Mouse (Mus musculus): ENCODE measurements at regions not wholly inside any gene's neighbourhood (a gene's known extent, or its start where the extent isn't known, plus 50 kb on each side); places are given as distances from the start of the nearest gene placed in this dataset.
A peak's percentile ranks its signal among the peaks of the same experiment; 100 is the strongest.

GRCm38 (mm10) chr1:89207306-89207705 is 137.1 kb downstream of the Sh3bp4 start:
- DNase-seq (ENCODE audit: low spot score in 2 of 2), result peak in 1 of 2 experiments; percentile 68

GRCm38 (mm10) chr1:89211116-89211515 is 140.9 kb downstream of the Sh3bp4 start:
- DNase-seq (ENCODE audit: low spot score in 2 of 2), result no peak

GRCm38 (mm10) chr1:89228426-89228825 is 158.2 kb downstream of the Sh3bp4 start:
- no peak for DNase-seq (ENCODE audit: low spot score in 2 of 2)

GRCm38 (mm10) chr1:89231756-89232155 is 161.5 kb downstream of the Sh3bp4 start:
- DNase-seq (ENCODE audit: low spot score in 2 of 2), result no peak

GRCm38 (mm10) chr1:89232391-89232790 is 162.2 kb downstream of the Sh3bp4 start:
- DNase-seq (ENCODE audit: low spot score in 2 of 2), result no peak

GRCm38 (mm10) chr1:89234895-89235294 is 164.7 kb downstream of the Sh3bp4 start:
- no peak for DNase-seq (ENCODE audit: low spot score in 2 of 2)

- DNase-seq (ENCODE audit: low spot score in 2 of 2), result peak; percentile 65 to 88
Measured at GRCm38 (mm10) chr1:89235296-89235695, 165.1 kb downstream of the Sh3bp4 start.

- peak in 1 of 2 experiments; percentile 57 for DNase-seq (ENCODE audit: low spot score in 2 of 2)
Measured at GRCm38 (mm10) chr1:89237696-89238095, 167.5 kb downstream of the Sh3bp4 start.

GRCm38 (mm10) chr1:89244598-89244997 is 174.4 kb downstream of the Sh3bp4 start:
- DNase-seq (ENCODE audit: low spot score in 2 of 2), result no peak

GRCm38 (mm10) chr1:89245202-89246003 is 175.2 kb downstream of the Sh3bp4 start:
- no peak for DNase-seq (ENCODE audit: low spot score in 2 of 2)

- no peak for DNase-seq (ENCODE audit: low spot score in 2 of 2)
Measured at GRCm38 (mm10) chr1:89251753-89252152, 181.5 kb downstream of the Sh3bp4 start.

- DNase-seq (ENCODE audit: low spot score in 2 of 2), result no peak
Measured at GRCm38 (mm10) chr1:89252528-89252927, 182.3 kb downstream of the Sh3bp4 start.

- no peak for DNase-seq (ENCODE audit: low spot score in 2 of 2)
Measured at GRCm38 (mm10) chr1:89257945-89258344, 187.7 kb downstream of the Sh3bp4 start.

GRCm38 (mm10) chr1:89265771-89266170 is 188.8 kb upstream of the Agap1 start:
- DNase-seq (ENCODE audit: low spot score in 2 of 2), result no peak

GRCm38 (mm10) chr1:89268806-89269205 is 185.8 kb upstream of the Agap1 start:
- no peak for DNase-seq (ENCODE audit: low spot score in 2 of 2)

GRCm38 (mm10) chr1:89271743-89272142 is 182.9 kb upstream of the Agap1 start:
- DNase-seq (ENCODE audit: low spot score in 2 of 2), result no peak

GRCm38 (mm10) chr1:89273021-89273420 is 181.6 kb upstream of the Agap1 start:
- DNase-seq (ENCODE audit: low spot score in 2 of 2), result no peak

- peak in 1 of 2 experiments; percentile 49 for DNase-seq (ENCODE audit: low spot score in 2 of 2)
Measured at GRCm38 (mm10) chr1:89273786-89274362, 180.7 kb upstream of the Agap1 start.

- DNase-seq (ENCODE audit: low spot score in 2 of 2), result no peak
Measured at GRCm38 (mm10) chr1:89279382-89279781, 175.2 kb upstream of the Agap1 start.

- DNase-seq (ENCODE audit: low spot score in 2 of 2), result no peak
Measured at GRCm38 (mm10) chr1:89281107-89281655, 173.4 kb upstream of the Agap1 start.

- no peak for DNase-seq (ENCODE audit: low spot score in 2 of 2)
Measured at GRCm38 (mm10) chr1:89285041-89285440, 169.6 kb upstream of the Agap1 start.

GRCm38 (mm10) chr1:89287136-89287795 is 167.3 kb upstream of the Agap1 start:
- DNase-seq (ENCODE audit: low spot score in 2 of 2), result no peak
